Mouse (Mus musculus): ENCODE measurements around the gene Scamp3.

The Scamp3 gene

GRCm38 (mm10) chr3:89163643-89164245 lies 13.5 kb upstream of the Scamp3 start:
- no peak for DNase-seq (ENCODE audit: low spot score in 2 of 2)

GRCm38 (mm10) chr3:89164506-89165267 lies 12.6 kb upstream of the Scamp3 start, which contains the start of gene Clk2:
Gene Clk2, plus strand, starts transcription at chr3:89164795.
- peak; percentile 89 to 92 for DNase-seq (ENCODE audit: low spot score in 2 of 2)

- DNase-seq (ENCODE audit: low spot score in 2 of 2), result no peak
These were observed 11.9 kb upstream of the Scamp3 start for GRCm38 (mm10) chr3:89165268-89165870.

GRCm38 (mm10) chr3:89166945-89167344 lies 10.3 kb upstream of the Scamp3 start:
- DNase-seq (ENCODE audit: low spot score in 2 of 2), result no peak

- no peak for DNase-seq (ENCODE audit: low spot score in 2 of 2)
These were observed 2.4 kb upstream of the Scamp3 start for GRCm38 (mm10) chr3:89174844-89175243.

GRCm38 (mm10) chr3:89175544-89175943 lies 1.7 kb upstream of the Scamp3 start:
- no peak for DNase-seq (ENCODE audit: low spot score in 2 of 2)

- DNase-seq (ENCODE audit: low spot score in 2 of 2), result no peak
These were observed 852 bp upstream of the Scamp3 start for GRCm38 (mm10) chr3:89176421-89176820.

- DNase-seq (ENCODE audit: low spot score in 2 of 2), result no peak
These were observed 773 bp downstream of the Scamp3 start for GRCm38 (mm10) chr3:89178107-89178385.

GRCm38 (mm10) chr3:89179056-89179455 lies 1.8 kb downstream of the Scamp3 start:
- DNase-seq (ENCODE audit: low spot score in 2 of 2), result no peak

- DNase-seq (ENCODE audit: low spot score in 2 of 2), result no peak
These were observed 4.7 kb downstream of the Scamp3 start for GRCm38 (mm10) chr3:89181749-89182500.

- DNase-seq (ENCODE audit: low spot score in 2 of 2), result no peak
These were observed 5.3 kb downstream of the Scamp3 start for GRCm38 (mm10) chr3:89182531-89183057.

GRCm38 (mm10) chr3:89183058-89183958 lies 6.0 kb downstream of the Scamp3 start, which contains the start of gene Fam189b:
Gene Fam189b, plus strand, starts transcription at chr3:89183143.
- peak; percentile 88 to 89 for DNase-seq (ENCODE audit: low spot score in 2 of 2)

GRCm38 (mm10) chr3:89183959-89184315 lies 6.7 kb downstream of the Scamp3 start:
- DNase-seq (ENCODE audit: low spot score in 2 of 2), result no peak

- DNase-seq (ENCODE audit: low spot score in 2 of 2), result no peak
These were observed 9.9 kb downstream of the Scamp3 start for GRCm38 (mm10) chr3:89187197-89187596.

- DNase-seq (ENCODE audit: low spot score in 2 of 2), result no peak
These were observed 10.6 kb downstream of the Scamp3 start for GRCm38 (mm10) chr3:89187690-89188477.

- DNase-seq (ENCODE audit: low spot score in 2 of 2), result no peak
These were observed 11.2 kb downstream of the Scamp3 start for GRCm38 (mm10) chr3:89188478-89188875.

- DNase-seq (ENCODE audit: low spot score in 2 of 2), result no peak
These were observed 13.2 kb downstream of the Scamp3 start for GRCm38 (mm10) chr3:89190436-89190835.

- no peak for DNase-seq (ENCODE audit: low spot score in 2 of 2)
These were observed 16.1 kb downstream of the Scamp3 start for GRCm38 (mm10) chr3:89193351-89193750.

- DNase-seq (ENCODE audit: low spot score in 2 of 2), result no peak
These were observed 16.6 kb downstream of the Scamp3 start for GRCm38 (mm10) chr3:89193853-89194252.

Data from frontal cortex, postnatal 10 days (tissue).